8 mouse cellular contexts compared by ENCODE assay signal in the genomic region with DNA sequence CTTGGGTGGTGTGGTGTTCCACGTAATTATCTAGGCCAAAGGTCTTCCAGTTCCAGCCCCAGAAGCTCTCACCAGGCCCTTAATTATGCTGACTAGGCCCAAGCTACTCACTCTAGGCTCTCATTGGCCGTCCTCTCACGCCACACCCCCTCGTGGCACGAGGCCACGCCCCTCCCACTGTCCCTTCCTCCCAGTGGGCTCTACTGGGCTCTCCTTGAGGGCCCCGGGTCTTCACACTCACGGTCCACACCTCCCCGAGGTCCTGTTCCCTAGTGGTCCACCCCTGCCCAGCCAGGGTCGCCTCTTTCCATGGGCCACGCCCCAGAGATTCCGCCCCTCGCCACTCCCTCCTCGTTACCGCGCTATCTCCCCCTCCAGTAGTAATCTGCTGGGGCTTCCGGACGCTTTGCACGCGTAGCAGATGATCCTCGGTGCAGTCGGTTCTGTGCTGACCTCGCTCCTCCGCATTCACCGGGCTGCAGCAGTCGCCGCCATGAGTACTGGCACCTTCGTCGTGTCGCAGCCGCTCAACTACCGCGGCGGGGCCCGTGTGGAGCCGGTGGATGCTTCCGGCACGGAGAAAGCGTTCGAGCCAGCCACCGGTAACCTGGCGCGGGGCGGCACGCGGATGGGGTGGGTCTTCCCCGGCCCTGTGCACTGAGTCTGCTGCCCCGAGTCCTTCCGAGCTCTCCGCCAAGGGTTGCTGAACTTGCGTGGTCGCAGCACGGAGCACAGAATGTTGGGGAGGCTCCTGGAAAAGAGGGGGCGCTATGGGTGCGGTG. TPM values are rescaled to one million over a fixed set of nuclear protein-coding genes. Genes with fewer than 3 reads are reported as not detected.
DNase-seq lines count a peak whose midpoint lies in the region; ATAC-seq lines count a peak whose summit lies in the region.

Aldh9a1 (plus strand) TSS at position 177 of the 782 bp plus-strand sequence.

- no peaks in the 10 kb centered on the region for H3K9me3 ChIP-seq in forebrain, embryonic 14.5 days (replicated peaks; ENCODE audit: control insufficient read depth, low read length)
- no peaks in the 10 kb centered on the region for H3K9me3 ChIP-seq in neural tube, embryonic 15.5 days (replicated peaks)

- H3K4me3 ChIP-seq in forebrain, embryonic 14.5 days (ENCODE audit: low read depth, low read length) = peak within 1 kb of the TSS; percentile 68
- peak within 1 kb of the TSS; percentile 79 for H3K4me3 ChIP-seq in neural tube, embryonic 15.5 days (replicated peaks)

- peak within 1 kb of the TSS; percentile 52; the same call in 1 of the 2 replicates for H3K27ac ChIP-seq in forebrain, embryonic 14.5 days (ENCODE audit: low read depth, low read length)
- peak within 1 kb of the TSS; percentile 81 for H3K27ac ChIP-seq in neural tube, embryonic 15.5 days (replicated peaks)

- H3K4me2 ChIP-seq in forebrain, embryonic 14.5 days (ENCODE audit: low read length) = peak within 1 kb of the TSS; percentile 82
- peak within 1 kb of the TSS; percentile 85 for H3K4me2 ChIP-seq in neural tube, embryonic 15.5 days

- WGBS in forebrain, embryonic 14.5 days = under 1% methylated on average over 55 of the region's 55 CpGs
- WGBS in neural tube, embryonic 15.5 days = under 1% methylated on average over 55 of the region's 55 CpGs

- no peaks in the 10 kb centered on the region for H3K4me1 ChIP-seq in forebrain, embryonic 14.5 days (ENCODE audit: control insufficient read depth, insufficient read depth, low read length)
- H3K4me1 ChIP-seq in neural tube, embryonic 15.5 days = peaks cover 12% of the 10 kb centered on the region

- ATAC-seq in forebrain, embryonic 14.5 days = peak; percentile 98
- peak; percentile 97 for ATAC-seq in neural tube, embryonic 15.5 days (ENCODE audit: low FRiP score)

- DNase-seq in ES-CJ7 (ENCODE audit: low read depth, low spot score) = peak; percentile 95
- DNase-seq in cerebellum, adult 11 months = peak; percentile 86
- peak; percentile 88 for DNase-seq in forebrain, embryonic 14.5 days (ENCODE audit: low spot score)
- peak; percentile 91 to 97 for DNase-seq in heart, postnatal 14 days
- DNase-seq in layer of hippocampus, adult 11-12 months (ENCODE audit: low spot score) = peak; percentile 90
- peak; percentile 92 to 94 for DNase-seq in lung, adult 18-20 months
- peak; percentile 93 for DNase-seq in testis, postnatal 14 days (ENCODE audit: low spot score)

- peak within 1 kb of the TSS; percentile 81 for H3K9ac ChIP-seq in forebrain, embryonic 14.5 days (ENCODE audit: low read length)
- peak within 1 kb of the TSS; percentile 77 for H3K9ac ChIP-seq in neural tube, embryonic 15.5 days (replicated peaks)

- intact Hi-C loops in heart, postnatal 14 days (cut with DNase I) = loop anchor here (5.0 kb wide), 1 partner anchor 348 kb away; the partner anchor contains the start of gene Fam78b

- H3K27me3 ChIP-seq in forebrain, embryonic 14.5 days (replicated peaks; ENCODE audit: control insufficient read depth, insufficient read depth, low read length) = no peaks in the 10 kb centered on the region
- H3K27me3 ChIP-seq in neural tube, embryonic 15.5 days (replicated peaks) = no peaks in the 10 kb centered on the region

- peaks cover 6% of the 10 kb centered on the region; the same call in 1 of the 2 replicates for H3K36me3 ChIP-seq in forebrain, embryonic 14.5 days (ENCODE audit: control insufficient read depth, insufficient read depth, low read length)
- H3K36me3 ChIP-seq in neural tube, embryonic 15.5 days = peaks cover 9% of the 10 kb centered on the region

RNA-seq across cellular contexts. Expression of gene Aldh9a1, which starts in this region (rescaled TPM):
- polyA plus RNA-seq in forebrain, embryonic 14.5 days (2014; fragmentation: Nextera tagmentation; extraction: Ambion mirVana) = 20.9 and 21.2 TPM in 2 replicates
- total RNA-seq in heart, postnatal 14 days (2021) = 10 to 100 TPM; 25.0 to 30.4 TPM
- polyA plus RNA-seq in neural tube, embryonic 15.5 days (2015; fragmentation: Nextera tagmentation; extraction: Ambion mirVana) = 38.7 and 53.3 TPM in 2 replicates

Comparison
In these comparisons a context has a peak if more than half of its experiments do, and no peak if none do; other contexts are left out.
1. Peak in every context shown above with its lines: DNase-seq, ATAC-seq, H3K4me3 ChIP-seq and H3K27ac ChIP-seq.